Mouse (Mus musculus) forebrain, embryonic 12.5 days (tissue): ENCODE data around the gene Ubl7. TPM values are rescaled to one million over a fixed set of nuclear protein-coding genes. Genes with fewer than 3 reads are reported as not detected.
"Not testable (repeated sequence)": the region's sequence is repeated elsewhere in the genome, so short reads cannot be mapped to it uniquely, and the experiment has no call there.

Source experiments
- ATAC-seq: fragments of 200-750 bp; cut with Nextera tagmentation; 2 replicates; pipeline ENCODE4 v1.8.0; 2017; ENCODE audit warnings: moderate TSS enrichment; ENCODE audit not compliant: low FRiP score
- H3K27ac ChIP-seq: fragments of 300-500 bp; sonication (generic); 2 replicates; pipeline ENCODE4 v1.5.1; 2016; ENCODE audit warnings: mild to moderate bottlenecking
- H3K27me3 ChIP-seq: fragments of 300-500 bp; sonication (generic); 2 replicates; pipeline ENCODE4 v1.6.1; 2016; ENCODE audit warnings: mild to moderate bottlenecking
- H3K36me3 ChIP-seq: fragments of 300-500 bp; sonication (generic); replicated peaks from 2 replicates; pipeline ENCODE4 v1.6.1; 2016; ENCODE audit warnings: mild to moderate bottlenecking
- H3K4me1 ChIP-seq: fragments of 300-500 bp; sonication (generic); 2 replicates; pipeline ENCODE4 v1.6.1; 2016
- H3K4me2 ChIP-seq: fragments of 300-500 bp; sonication (generic); 2 replicates; pipeline ENCODE4 v1.6.1; 2016; ENCODE audit warnings: mild to moderate bottlenecking, moderate library complexity
- H3K4me3 ChIP-seq: fragments of 300-500 bp; sonication (generic); replicated peaks from 2 replicates; pipeline ENCODE4 v1.5.1; 2016; ENCODE audit warnings: mild to moderate bottlenecking
- H3K9ac ChIP-seq: fragments of 300-500 bp; sonication (generic); 2 replicates; pipeline ENCODE4 v1.6.1; 2016; ENCODE audit warnings: mild to moderate bottlenecking
- H3K9me3 ChIP-seq: fragments of 300-500 bp; sonication (generic); 2 replicates; pipeline ENCODE4 v1.6.1; 2016
- WGBS: fragments of 180-500 bp; shearing (Covaris S2); methylation state at CpG from one replicate; pipeline ENCODE4 v1.1.7; 2016; 5-methylcytosine and 5-hydroxymethylcytosine counted together
- polyA plus RNA-seq: library from polyadenylated mRNA; unstranded; fragments of >200 nt; fragmentation: Nextera tagmentation; extraction: Ambion mirVana; gene quantifications from 2 replicates; pipeline ENCODE4 v1.2.1, GENCODE M21; 2016

Gene Ubl7
- polyA plus RNA-seq, 1 experiment from 2014 or later = 129 TPM

DNA sequence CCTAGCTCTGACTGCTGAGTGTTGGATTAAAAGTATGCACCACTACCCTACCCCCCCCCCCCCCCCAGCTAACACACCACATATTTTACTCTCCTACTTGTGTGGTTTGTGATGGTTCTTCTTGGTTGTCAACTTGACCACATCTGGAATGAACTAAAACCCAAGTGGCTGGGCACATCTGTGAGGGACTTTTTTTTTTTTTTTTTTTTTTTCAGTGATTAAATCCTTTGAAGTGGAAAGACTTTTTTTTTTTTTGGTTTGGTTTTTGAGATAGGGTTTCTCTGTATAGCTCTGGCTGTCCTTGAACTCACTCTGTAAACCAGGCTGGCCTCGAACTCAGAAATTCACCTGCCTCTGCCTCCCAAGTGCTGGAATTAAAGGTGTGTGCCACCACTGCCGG, 29.0 kb upstream of the Ubl7 start:
- not testable (repeated sequence) for H3K27ac ChIP-seq, H3K4me1 ChIP-seq, H3K4me2 ChIP-seq, ATAC-seq, H3K27me3 ChIP-seq, H3K9me3 ChIP-seq, H3K9ac ChIP-seq, H3K36me3 ChIP-seq, H3K4me3 ChIP-seq
- WGBS = 81% methylated on average over 2 of the region's 2 CpGs

DNA sequence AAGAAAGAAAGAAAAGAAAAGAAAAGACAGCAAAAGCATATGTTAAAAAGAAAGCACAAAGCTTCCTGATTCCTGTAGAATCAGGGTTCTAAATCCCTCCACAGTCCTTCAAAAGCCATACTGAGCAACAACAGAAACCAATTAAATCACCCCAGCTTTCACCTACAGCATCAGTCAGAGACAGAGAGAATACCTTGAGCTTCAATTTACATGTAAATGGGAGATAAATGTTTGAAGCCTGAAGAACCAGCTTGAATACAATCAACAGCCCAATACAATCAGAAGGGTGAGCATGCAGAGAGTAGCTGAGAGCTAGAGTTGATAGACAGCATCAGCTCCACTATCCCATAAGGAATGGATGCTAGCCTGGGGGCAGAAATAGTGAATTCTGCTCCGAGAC, 27.4 kb upstream of the Ubl7 start:
- no peak overlapping the region for H3K9ac ChIP-seq
- peaks cover 3% of the 10 kb centered on the region; the same call in 1 of the 2 replicates for H3K4me1 ChIP-seq
- H3K4me3 ChIP-seq = no peak overlapping the region
- H3K27ac ChIP-seq = no peak overlapping the region
- 47% methylated on average over 1 of the region's 1 CpGs for WGBS
- no peak for ATAC-seq
- no peaks in the 10 kb centered on the region for H3K9me3 ChIP-seq
- no peak overlapping the region for H3K4me2 ChIP-seq
- no peaks in the 10 kb centered on the region for H3K36me3 ChIP-seq
- H3K27me3 ChIP-seq = no peaks in the 10 kb centered on the region

DNA sequence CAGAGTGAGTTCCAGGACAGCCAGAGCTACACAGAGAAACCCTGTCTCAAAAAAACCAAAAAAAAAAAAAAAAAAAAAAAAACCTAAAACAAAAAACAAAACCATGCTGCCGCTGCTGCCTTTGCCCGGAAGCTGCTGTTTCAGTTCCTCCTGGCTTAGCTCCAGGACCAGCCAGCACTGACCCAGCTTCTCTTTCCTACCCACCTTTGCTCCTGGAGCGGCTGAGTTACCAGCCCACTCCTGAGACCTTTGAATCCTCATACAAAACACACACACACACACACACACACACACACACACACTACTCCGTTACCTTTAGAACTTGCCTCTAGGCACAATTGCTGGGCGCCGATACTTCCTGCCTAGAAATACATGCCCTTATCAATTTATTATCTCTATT, 22.7 kb upstream of the Ubl7 start:
- Histone ChIP-seq H3K4me2 (no peak overlapping the region), H3K36me3 (no peaks in the 10 kb centered on the region), H3K9me3 (no peaks in the 10 kb centered on the region), H3K4me1 (peaks cover 3% of the 10 kb centered on the region; the same call in 1 of the 2 replicates), H3K9ac (no peak overlapping the region), H3K4me3 (no peak overlapping the region), H3K27me3 (no peaks in the 10 kb centered on the region), H3K27ac (no peak overlapping the region)
- no peak for ATAC-seq
- 85% methylated on average over 5 of the region's 6 CpGs for WGBS

DNA sequence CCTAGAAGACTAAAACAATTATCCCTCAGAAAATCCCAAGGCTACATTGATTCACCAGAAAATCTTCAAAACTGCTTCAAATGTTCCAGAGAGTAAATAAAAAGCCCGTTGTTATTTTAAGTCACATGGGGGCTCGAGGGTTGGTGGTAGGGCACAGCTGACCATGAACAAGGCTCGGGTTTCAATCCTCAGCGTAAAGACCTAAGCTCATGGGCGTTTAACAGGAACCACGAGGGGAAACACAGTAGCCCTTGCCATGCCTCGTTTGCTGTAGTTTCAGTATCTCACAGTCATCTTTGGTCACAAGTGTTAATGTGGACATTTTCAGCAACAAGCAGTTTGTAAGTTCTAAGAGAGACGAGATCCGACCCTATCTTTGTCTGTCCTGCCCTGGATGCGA, 10.3 kb upstream of the Ubl7 start:
- H3K9me3 ChIP-seq = no peaks in the 10 kb centered on the region
- 0 out of 2 replicates have a peak overlapping the region, but pooled peaks have one; percentile 17 for H3K9ac ChIP-seq
- H3K4me3 ChIP-seq = no peak overlapping the region
- H3K36me3 ChIP-seq = no peaks in the 10 kb centered on the region
- ATAC-seq = no peak
- H3K27me3 ChIP-seq = no peaks in the 10 kb centered on the region
- H3K4me2 ChIP-seq = no peak overlapping the region
- WGBS = 56% methylated on average over 10 of the region's 10 CpGs
- H3K27ac ChIP-seq = peak overlapping the region; percentile 83
- H3K4me1 ChIP-seq = peaks cover 20% of the 10 kb centered on the region

DNA sequence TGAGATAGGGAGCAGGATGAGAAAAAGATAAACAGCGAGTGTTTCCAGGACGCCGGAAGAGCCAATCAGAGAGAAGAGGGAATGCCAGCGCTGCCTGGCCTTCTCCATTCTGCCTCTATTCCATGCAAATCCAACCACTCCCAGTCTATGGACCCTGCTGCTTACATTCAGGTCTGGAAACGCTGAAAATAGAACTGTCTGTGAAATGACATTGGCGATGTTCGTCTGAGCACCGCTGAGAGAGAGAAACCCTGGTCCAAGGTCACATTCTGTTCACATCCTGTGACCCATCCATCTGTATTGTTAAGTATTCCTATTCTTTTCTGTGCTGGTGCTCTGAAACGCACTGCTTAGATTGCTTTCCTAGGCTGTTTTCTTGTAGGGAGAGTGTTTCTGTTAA, 9.6 kb upstream of the Ubl7 start:
- 19% methylated on average over 9 of the region's 9 CpGs for WGBS
- peak overlapping the region; percentile 31 for H3K4me2 ChIP-seq
- H3K4me3 ChIP-seq = no peak overlapping the region
- ATAC-seq = peak; percentile 67
- H3K27ac ChIP-seq = peak overlapping the region; percentile 83
- peak overlapping the region; percentile 17; the same call in 1 of the 2 replicates for H3K9ac ChIP-seq
- H3K36me3 ChIP-seq = no peaks in the 10 kb centered on the region
- no peaks in the 10 kb centered on the region for H3K27me3 ChIP-seq
- no peaks in the 10 kb centered on the region for H3K9me3 ChIP-seq
- H3K4me1 ChIP-seq = peaks cover 20% of the 10 kb centered on the region

DNA sequence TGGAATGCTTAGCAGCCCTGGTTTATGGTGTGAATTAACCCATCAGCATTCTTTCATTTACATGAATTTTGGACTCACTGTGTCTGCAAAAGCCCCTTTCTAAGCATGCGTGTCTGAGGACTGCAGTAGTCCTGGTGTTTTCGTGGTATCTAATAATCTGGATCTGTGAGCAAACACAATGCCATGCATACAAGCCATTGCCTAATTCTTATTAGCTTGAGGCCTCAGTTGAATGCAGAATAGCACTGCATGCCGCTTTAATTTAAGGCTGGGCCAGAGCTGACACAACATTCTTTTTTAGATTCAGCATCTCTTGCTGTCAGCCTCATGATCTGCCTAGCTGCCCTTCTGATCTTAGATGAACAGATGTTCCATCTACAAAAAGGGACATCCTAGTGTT, 9.2 kb upstream of the Ubl7 start:
- H3K4me3 ChIP-seq = no peak overlapping the region
- peak; percentile 69 for ATAC-seq
- H3K9ac ChIP-seq = no peak overlapping the region
- H3K4me2 ChIP-seq = peak overlapping the region; percentile 31; the same call in 1 of the 2 replicates
- peak overlapping the region; percentile 83 for H3K27ac ChIP-seq
- no peaks in the 10 kb centered on the region for H3K27me3 ChIP-seq
- WGBS = 14% methylated on average over 3 of the region's 3 CpGs
- H3K4me1 ChIP-seq = peaks cover 20% of the 10 kb centered on the region
- H3K9me3 ChIP-seq = no peaks in the 10 kb centered on the region
- no peaks in the 10 kb centered on the region for H3K36me3 ChIP-seq

DNA sequence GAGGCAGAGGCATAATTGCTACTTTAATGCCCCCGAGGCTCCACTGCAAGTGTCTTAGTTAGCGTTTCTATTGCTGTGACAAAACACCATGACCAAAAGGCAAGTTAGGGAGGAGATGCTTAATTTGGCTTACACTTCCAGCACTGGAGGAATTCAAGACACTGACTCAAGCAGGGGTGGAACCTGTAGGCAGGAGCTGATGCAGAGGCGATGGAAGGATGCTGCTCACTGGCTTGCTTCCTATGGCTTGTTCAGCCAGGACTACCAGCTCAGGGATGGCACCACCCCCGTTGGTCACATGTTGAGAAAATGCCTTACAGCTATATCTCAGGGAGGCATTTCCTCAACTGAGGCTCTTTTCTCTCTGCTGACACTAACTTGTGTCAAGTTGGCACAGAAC, 8.6 kb upstream of the Ubl7 start:
- Histone ChIP-seq H3K9me3 (no peaks in the 10 kb centered on the region), H3K4me2 (0 out of 2 replicates have a peak overlapping the region, but pooled peaks have one; percentile 31), H3K27ac (peak overlapping the region; percentile 83), H3K4me3 (no peak overlapping the region), H3K4me1 (peaks cover 20% of the 10 kb centered on the region), H3K36me3 (no peaks in the 10 kb centered on the region), H3K9ac (no peak overlapping the region), H3K27me3 (no peaks in the 10 kb centered on the region)
- no peak for ATAC-seq
- 52% methylated on average over 4 of the region's 4 CpGs for WGBS

DNA sequence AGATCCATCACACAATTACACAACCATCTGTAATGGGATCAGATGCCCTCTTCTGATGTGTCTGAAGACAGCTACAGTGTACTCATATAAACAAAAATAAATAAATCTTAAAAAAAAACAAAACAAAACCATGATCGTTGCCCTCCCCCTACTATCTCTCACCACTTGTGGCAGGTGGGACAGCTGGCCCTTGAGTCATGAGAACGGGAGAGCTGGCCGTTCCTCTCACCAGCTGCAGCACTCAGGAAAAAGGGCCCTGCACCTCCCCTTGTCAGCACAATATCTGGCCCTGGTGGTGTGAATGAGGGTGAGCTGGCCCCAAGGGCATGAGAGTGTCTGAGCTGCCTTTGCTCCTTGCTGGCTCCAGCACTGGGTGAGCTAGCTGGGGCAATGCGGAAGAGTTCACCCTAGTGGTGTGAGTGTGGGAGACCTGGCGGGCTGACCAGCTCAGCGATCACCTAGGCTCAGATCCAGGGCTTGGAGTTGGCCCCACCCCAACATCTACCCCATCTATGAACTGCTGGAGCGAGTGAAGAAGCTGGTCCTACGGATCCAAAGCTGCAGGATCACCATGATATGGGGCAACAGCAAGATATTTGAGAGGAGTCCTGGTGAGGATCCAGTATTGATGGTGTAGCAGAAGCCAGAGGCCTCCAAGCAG, 7.1 kb upstream of the Ubl7 start:
- no peak overlapping the region for H3K4me2 ChIP-seq
- 77% methylated on average over 8 of the region's 8 CpGs for WGBS

DNA sequence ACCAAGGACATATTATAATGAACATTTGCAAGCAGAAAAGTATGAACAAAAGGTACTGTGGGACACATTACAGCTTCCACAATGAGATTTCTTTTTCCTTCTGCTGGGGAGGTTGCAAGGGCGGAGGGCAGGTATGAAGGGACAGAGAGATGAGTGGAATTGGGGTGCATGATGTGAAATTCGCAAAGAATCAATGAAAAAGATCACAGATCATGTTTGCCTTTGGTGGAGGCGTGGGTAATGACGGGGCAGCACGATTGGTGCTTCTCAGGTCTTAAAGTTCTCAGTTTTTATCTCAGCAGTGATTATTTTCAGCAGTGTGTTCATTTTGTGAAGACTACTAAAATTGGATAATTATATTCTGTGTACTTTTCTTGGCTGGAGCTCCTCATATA, 6.5 kb upstream of the Ubl7 start:
- Histone ChIP-seq H3K9me3 (no peaks in the 10 kb centered on the region), H3K36me3 (no peaks in the 10 kb centered on the region), H3K27me3 (no peaks in the 10 kb centered on the region), H3K4me2 (no peak overlapping the region), H3K4me1 (peaks cover 20% of the 10 kb centered on the region), H3K27ac (no peak overlapping the region), H3K9ac (no peak overlapping the region), H3K4me3 (no peak overlapping the region)
- ATAC-seq = no peak
- 88% methylated on average over 5 of the region's 5 CpGs for WGBS

More for the DNA sequence above, 7.1 kb upstream of the Ubl7 start:
- peaks cover 20% of the 10 kb centered on the region for H3K4me1 ChIP-seq
- no peak overlapping the region for H3K4me3 ChIP-seq
- H3K36me3 ChIP-seq = no peaks in the 10 kb centered on the region
- no peak overlapping the region for H3K9ac ChIP-seq
- no peaks in the 10 kb centered on the region for H3K27me3 ChIP-seq
- ATAC-seq = no peak
- no peaks in the 10 kb centered on the region for H3K9me3 ChIP-seq
- H3K27ac ChIP-seq = no peak overlapping the region

DNA sequence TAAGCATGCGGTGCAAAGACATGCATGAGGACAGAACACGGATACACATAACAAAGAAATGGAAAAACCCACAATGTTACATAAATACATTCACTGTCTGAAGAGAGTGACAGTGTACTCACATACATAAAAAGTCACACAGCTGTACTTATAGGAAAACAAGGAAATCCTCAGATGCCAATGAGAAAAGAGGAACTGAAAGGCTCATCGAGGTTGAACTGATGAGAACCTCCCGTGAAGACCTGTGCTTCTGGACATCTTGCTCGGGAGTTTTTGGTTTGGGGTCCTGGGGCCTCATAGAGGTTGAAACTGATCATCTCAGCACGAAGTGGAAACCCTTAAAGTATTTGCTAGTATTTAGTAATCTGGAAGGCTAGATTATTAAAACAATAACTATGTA, 3.6 kb upstream of the Ubl7 start:
- H3K27me3 ChIP-seq = no peaks in the 10 kb centered on the region
- H3K36me3 ChIP-seq = no peaks in the 10 kb centered on the region
- no peak overlapping the region for H3K27ac ChIP-seq
- ATAC-seq = no peak
- H3K9ac ChIP-seq = no peak overlapping the region
- WGBS = 86% methylated on average over 6 of the region's 6 CpGs
- H3K4me3 ChIP-seq = no peak overlapping the region
- H3K4me2 ChIP-seq = no peak overlapping the region
- H3K4me1 ChIP-seq = peaks cover 17% of the 10 kb centered on the region
- H3K9me3 ChIP-seq = no peaks in the 10 kb centered on the region

DNA sequence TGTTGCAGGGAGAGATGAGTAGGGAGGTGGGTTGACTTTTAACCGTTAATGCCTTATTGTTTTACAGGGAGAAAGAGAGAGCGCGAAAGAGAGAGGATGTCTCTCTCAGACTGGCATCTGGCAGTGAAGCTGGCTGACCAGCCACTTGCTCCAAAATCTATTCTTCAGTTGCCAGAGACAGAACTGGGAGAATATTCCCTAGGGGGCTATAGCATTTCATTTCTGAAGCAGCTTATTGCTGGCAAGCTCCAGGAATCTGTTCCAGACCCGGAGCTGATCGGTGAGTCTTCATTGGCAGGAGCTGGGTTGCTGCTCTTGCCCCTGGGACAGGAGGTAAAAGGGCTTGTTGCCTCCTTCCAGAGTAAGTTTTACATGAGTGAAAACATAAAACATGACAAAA, 1.8 kb downstream of the Ubl7 start:
- Histone ChIP-seq H3K9ac (no peak overlapping the region), H3K4me1 (peaks cover 16% of the 10 kb centered on the region), H3K27me3 (no peaks in the 10 kb centered on the region), H3K4me3 (no peak overlapping the region), H3K36me3 (peaks cover 14% of the 10 kb centered on the region; the same call in 1 of the 2 replicates), H3K4me2 (no peak overlapping the region), H3K9me3 (no peaks in the 10 kb centered on the region), H3K27ac (no peak overlapping the region)
- ATAC-seq = no peak
- WGBS = 96% methylated on average over 5 of the region's 5 CpGs

DNA sequence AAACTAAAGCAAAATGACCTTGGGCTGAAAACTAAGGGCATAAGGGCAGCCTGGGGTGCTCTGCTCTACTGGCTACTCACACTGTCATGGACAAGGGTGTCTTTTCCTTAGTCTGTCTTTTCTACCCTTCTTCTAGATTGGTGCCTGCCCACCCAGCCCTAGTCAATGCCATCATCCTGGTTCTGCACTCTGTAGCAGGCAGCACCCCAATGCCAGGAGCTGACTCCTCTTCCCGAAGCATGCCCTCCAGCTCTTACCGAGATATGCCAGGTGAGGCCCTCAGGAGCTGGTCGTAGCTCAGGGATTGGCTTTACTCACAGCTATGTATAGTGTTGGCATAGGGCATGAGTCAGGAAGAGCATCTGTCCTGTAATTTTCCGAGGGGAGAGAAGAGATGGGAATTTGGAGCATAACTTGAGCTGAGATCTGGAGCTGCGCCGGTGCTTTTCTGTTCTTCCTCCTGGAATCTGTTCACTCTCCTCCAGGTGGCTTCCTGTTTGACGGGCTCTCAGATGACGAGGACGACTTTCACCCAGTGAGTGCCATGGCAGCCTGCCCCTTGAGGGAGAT, 10.8 kb downstream of the Ubl7 start:
- ATAC-seq = no peak
- H3K4me1 ChIP-seq = no peaks in the 10 kb centered on the region
- no peak overlapping the region for H3K9ac ChIP-seq
- WGBS = 91% methylated on average over 9 of the region's 9 CpGs
- no peak overlapping the region for H3K4me3 ChIP-seq
- H3K27ac ChIP-seq = no peak overlapping the region
- peaks cover 77% of the 10 kb centered on the region for H3K36me3 ChIP-seq
- no peaks in the 10 kb centered on the region for H3K27me3 ChIP-seq
- H3K9me3 ChIP-seq = no peaks in the 10 kb centered on the region
- no peak overlapping the region for H3K4me2 ChIP-seq

DNA sequence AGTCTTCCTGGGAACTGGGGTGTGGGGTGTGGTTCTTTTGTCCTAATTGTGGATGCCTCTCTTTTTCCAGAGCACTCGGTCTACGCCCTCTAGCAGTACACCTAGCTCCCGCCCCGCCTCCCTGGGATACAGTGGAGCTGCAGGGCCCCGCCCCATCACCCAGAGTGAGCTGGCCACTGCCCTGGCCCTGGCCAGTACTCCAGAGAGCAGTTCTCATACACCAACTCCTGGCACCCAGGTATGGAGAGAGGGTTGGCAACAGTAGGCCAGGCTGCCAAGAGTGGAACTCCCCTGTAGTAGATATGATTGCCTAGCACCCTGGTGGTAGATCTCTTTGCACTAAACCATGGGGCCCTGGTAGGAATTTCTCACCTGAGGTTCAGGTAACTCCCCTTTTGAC, 11.6 kb downstream of the Ubl7 start:
- Histone ChIP-seq H3K36me3 (peaks cover 83% of the 10 kb centered on the region), H3K4me2 (no peak overlapping the region), H3K9me3 (no peaks in the 10 kb centered on the region), H3K9ac (no peak overlapping the region), H3K27ac (no peak overlapping the region), H3K4me3 (no peak overlapping the region), H3K4me1 (no peaks in the 10 kb centered on the region), H3K27me3 (no peaks in the 10 kb centered on the region)
- WGBS = 91% methylated on average over 5 of the region's 5 CpGs
- no peak for ATAC-seq
